In genomic region chr6:85332351-85332999, GRCm38 (mm10) we compare ENCODE assay signal across 8 mouse cellular contexts. TPM values are rescaled to one million over a fixed set of nuclear protein-coding genes. Genes with fewer than 3 reads are reported as not detected.
A peak's percentile ranks its signal among the peaks of the same experiment; 100 is the strongest.
DNase-seq lines count a peak whose midpoint lies in the region; ATAC-seq and TF ChIP-seq lines count a peak whose summit lies in the region.

No protein-coding gene starts in this region.

- TF ChIP-seq POLR2A in heart, adult 2 months (IDR thresholded peaks at IDR 0.05; ENCODE audit: insufficient read depth, low read depth, low read length) = no peak

- H3K9me3 ChIP-seq in G1E (replicated peaks) = no peaks in the 10 kb centered on the region
- H3K9me3 ChIP-seq in embryonic facial prominence, embryonic 15.5 days (replicated peaks) = no peaks in the 10 kb centered on the region

- H3K36me3 ChIP-seq in heart, adult 2 months (ENCODE audit: control insufficient read depth, insufficient read depth, low read length) = no peaks in the 10 kb centered on the region
- H3K36me3 ChIP-seq in G1E (replicated peaks) = no peaks in the 10 kb centered on the region
- H3K36me3 ChIP-seq in embryonic facial prominence, embryonic 15.5 days = 0 out of 2 replicates have a peak, but pooled peaks cover 2% of the 10 kb centered on the region

- ATAC-seq in G1E (ENCODE audit: extremely low read depth, insufficient number of reproducible peaks, low FRiP score, poor library complexity, severe bottlenecking) = no peak
- peak; percentile 14; the same call in 1 of the 2 replicates for ATAC-seq in embryonic facial prominence, embryonic 15.5 days (ENCODE audit: insufficient number of reproducible peaks, low FRiP score, low TSS enrichment, low read depth)

- H3K9ac ChIP-seq in heart, adult 2 months (ENCODE audit: low read depth, low read length) = peak overlapping the region; percentile 78
- H3K9ac ChIP-seq in embryonic facial prominence, embryonic 15.5 days = peak overlapping the region; percentile 68

- no peaks in the 10 kb centered on the region for H3K79me2 ChIP-seq in heart, adult 2 months (replicated peaks; ENCODE audit: control insufficient read depth, insufficient read depth, low read length)

- no peak for DNase-seq in heart, adult 2 months
- no peak for DNase-seq in heart, adult 18-20 months
- no peak for DNase-seq in G1E (ENCODE audit: low spot score)
- peak; percentile 6 for DNase-seq in hindlimb bud, embryonic 11.5 days (ENCODE audit: extremely low spot score, low read depth, low spot score)
- peak; percentile 18 for DNase-seq in lung, postnatal 36 days
- no peak for DNase-seq in frontal cortex, postnatal 10 days (ENCODE audit: low spot score in 2 of 2)
- no peak for DNase-seq in layer of hippocampus, postnatal 14 days (ENCODE audit: low spot score in 2 of 2)

- peak overlapping the region; percentile 98 for H3K27ac ChIP-seq in heart, adult 2 months
- no peak overlapping the region for H3K27ac ChIP-seq in embryonic facial prominence, embryonic 15.5 days (replicated peaks)

- H3K4me2 ChIP-seq in embryonic facial prominence, embryonic 15.5 days (replicated peaks) = peak overlapping the region; percentile 99

- H3K4me3 ChIP-seq in heart, adult 2 months = peak overlapping the region; percentile 72
- H3K4me3 ChIP-seq in G1E (ENCODE audit: low read depth, low read length) = peak overlapping the region; percentile 47; the same call in 1 of the 2 replicates
- peak overlapping the region; percentile 89 for H3K4me3 ChIP-seq in embryonic facial prominence, embryonic 15.5 days (replicated peaks)

- no peaks in the 10 kb centered on the region for H3K27me3 ChIP-seq in heart, adult 2 months (ENCODE audit: control insufficient read depth, insufficient read depth, low read length)
- H3K27me3 ChIP-seq in G1E (ENCODE audit: insufficient read depth, low read length) = peaks cover 26% of the 10 kb centered on the region
- no peaks in the 10 kb centered on the region for H3K27me3 ChIP-seq in embryonic facial prominence, embryonic 15.5 days

- 1% methylated on average over 41 of the region's 41 CpGs for WGBS in heart, adult 2 months
- under 1% methylated on average over 41 of the region's 41 CpGs for WGBS in embryonic facial prominence, embryonic 15.5 days

- no peak for TF ChIP-seq CTCF in heart, adult 2 months (IDR thresholded peaks at IDR 0.05)
- TF ChIP-seq CTCF in G1E (IDR thresholded peaks at IDR 0.05; ENCODE audit: low read depth, low read length) = no peak

- H3K4me1 ChIP-seq in heart, adult 2 months (ENCODE audit: control insufficient read depth, insufficient read depth, low read length) = peaks cover 2% of the 10 kb centered on the region
- 0 out of 2 replicates have a peak, but pooled peaks cover 6% of the 10 kb centered on the region for H3K4me1 ChIP-seq in G1E (ENCODE audit: insufficient read depth, low read depth, low read length)
- peaks cover 14% of the 10 kb centered on the region for H3K4me1 ChIP-seq in embryonic facial prominence, embryonic 15.5 days

- intact Hi-C loops in heart, adult 2 months (cut with DNase I) = loop anchor here (5.0 kb wide), 4 partner anchors 70 to 195 kb away; partner anchors contain the start of genes Cct7, Pradc1 and Spr

- no peak for TF ChIP-seq EP300 in heart, adult 2 months (IDR thresholded peaks at IDR 0.05; ENCODE audit: insufficient read depth, low read depth, low read length)

RNA-seq across cellular contexts. Expression of gene Sfxn5, which starts 0.7 kb away (rescaled TPM):
- total RNA-seq in heart, adult 2 months (2021) = 1 to 10 TPM; 4.2 to 5.3 TPM
- 4.9 and 5.9 TPM in 2 replicates for polyA plus RNA-seq in heart, adult 2 months (2012; rRNA removed)
- total RNA-seq in heart, adult 18-20 months (2021) = 1 to 10 TPM; 2.8 to 5.7 TPM
- total RNA-seq in G1E (2014; fragmentation: Nextera tagmentation) (not detected in 2 replicates), G1E (2017) (0.12 and 0.38 TPM in 2 replicates)
- polyA plus RNA-seq in G1E (2012) = 0.04 TPM in 1 of 2 replicates, not detected in the other
- polyA plus RNA-seq in embryonic facial prominence, embryonic 15.5 days (2015; fragmentation: Nextera tagmentation; extraction: Ambion mirVana) = 8.0 TPM in 2 replicates
- total RNA-seq in layer of hippocampus, postnatal 14 days (2021) = 100 to 1,000 TPM; 154 to 171 TPM

RNA-seq across cellular contexts. Expression of gene Rab11fip5, which starts 42.0 kb away (rescaled TPM):
- 10 to 100 TPM; 59.3 to 73.9 TPM for total RNA-seq in heart, adult 2 months (2021)
- polyA plus RNA-seq in heart, adult 2 months (2012; rRNA removed) = 41.6 and 55.0 TPM in 2 replicates
- 10 to 100 TPM; 56.3 to 75.5 TPM for total RNA-seq in heart, adult 18-20 months (2021)
- not detected in 2 replicates for total RNA-seq in G1E (2014; fragmentation: Nextera tagmentation)
- total RNA-seq in G1E (2017) = 0.27 TPM in 1 of 2 replicates, not detected in the other
- polyA plus RNA-seq in G1E (2012) = not detected in 2 replicates
- 20.1 and 21.4 TPM in 2 replicates for polyA plus RNA-seq in embryonic facial prominence, embryonic 15.5 days (2015; fragmentation: Nextera tagmentation; extraction: Ambion mirVana)
- 10 to 100 TPM; 50.8 to 56.2 TPM for total RNA-seq in layer of hippocampus, postnatal 14 days (2021)

Comparison
In these comparisons a context has a peak if more than half of its experiments do, and no peak if none do; other contexts are left out.
1. DNase-seq: peak in hindlimb bud, embryonic 11.5 days (single experiment) and lung, postnatal 36 days (single experiment); none in heart, adult 2 months (0 of 2), heart, adult 18-20 months (0 of 2), G1E (single experiment), frontal cortex, postnatal 10 days (0 of 2) and layer of hippocampus, postnatal 14 days (0 of 2).
2. RNA of gene Sfxn5, which starts 0.7 kb away (total RNA-seq): 154 to 171 TPM in layer of hippocampus, postnatal 14 days; 2.8 to 5.7 TPM in heart, adult 18-20 months, 4.2 to 5.3 TPM in heart, adult 2 months and 0.12 to 0.38 TPM in G1E; every median in the first group is over 10 times any median in the second.
3. RNA of gene Rab11fip5, which starts 42.0 kb away (total RNA-seq): 56.3 to 75.5 TPM in heart, adult 18-20 months, 59.3 to 73.9 TPM in heart, adult 2 months and 50.8 to 56.2 TPM in layer of hippocampus, postnatal 14 days; 0.27 TPM in G1E; every median in the first group is over 10 times any median in the second.
4. Peak in every context shown above with its lines, with median percentiles within 50 percentile points of each other: H3K4me3 ChIP-seq.